ENCODE assay signal across 8 mouse cellular contexts in the genomic region with DNA sequence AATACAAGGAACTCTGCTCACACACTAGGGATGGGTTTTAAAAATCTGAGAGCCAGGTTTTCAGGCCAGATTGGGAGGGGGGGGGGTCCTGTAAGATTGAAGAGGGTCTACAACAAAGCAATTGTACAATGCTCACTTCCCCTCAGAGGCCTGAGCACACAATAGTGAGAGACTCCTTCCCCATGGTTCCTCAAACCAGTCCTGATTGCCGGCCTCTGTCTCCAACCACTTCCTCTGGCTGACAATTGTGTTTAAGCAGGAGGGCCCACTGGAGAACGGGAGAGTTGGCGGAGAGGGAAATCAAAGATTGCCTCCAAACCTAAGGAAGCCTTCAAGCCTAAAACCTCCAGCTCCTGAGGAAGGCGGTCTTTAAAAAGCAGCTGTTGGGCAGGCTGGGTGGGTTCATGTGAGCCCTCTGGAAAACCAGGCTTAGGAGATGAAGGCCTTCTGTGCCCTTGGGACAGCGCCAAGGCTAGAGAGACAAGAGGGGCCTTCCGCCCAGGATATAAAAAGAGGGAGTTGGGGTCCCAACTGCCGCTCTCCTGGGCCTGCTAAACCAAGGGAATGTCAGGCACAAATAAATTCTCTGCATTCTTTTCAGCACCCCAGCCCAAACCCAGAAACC. TPM values are rescaled to one million over a fixed set of nuclear protein-coding genes. Genes with fewer than 3 reads are reported as not detected.
A peak's percentile ranks its signal among the peaks of the same experiment; 100 is the strongest.
DNase-seq lines count a peak whose midpoint lies in the region; ATAC-seq and TF ChIP-seq lines count a peak whose summit lies in the region.

No protein-coding gene starts in this region.

- no peak overlapping the region; the same call in 1 of the 2 replicates for H3K27ac ChIP-seq in spleen, adult 2 months (ENCODE audit: insufficient read depth, low read length)
- H3K27ac ChIP-seq in forebrain, embryonic 11.5 days (ENCODE audit: low read depth, low read length), result 0 out of 2 replicates have a peak overlapping the region, but pooled peaks have one; percentile 46
- peak overlapping the region; percentile 72; the same call in 1 of the 2 replicates for H3K27ac ChIP-seq in intestine, postnatal 0 days (ENCODE audit: low read depth, low read length)
- H3K27ac ChIP-seq in midbrain, postnatal 0 days (ENCODE audit: low read depth, low read length), result peak overlapping the region; percentile 86

- no peaks in the 10 kb centered on the region for H3K27me3 ChIP-seq in spleen, adult 2 months (ENCODE audit: control insufficient read depth, insufficient read depth, low read length)
- H3K27me3 ChIP-seq in forebrain, embryonic 11.5 days (ENCODE audit: control insufficient read depth, insufficient read depth, low read length), result no peaks in the 10 kb centered on the region
- no peaks in the 10 kb centered on the region for H3K27me3 ChIP-seq in intestine, postnatal 0 days (replicated peaks; ENCODE audit: control insufficient read depth, insufficient read depth, low read length)
- H3K27me3 ChIP-seq in midbrain, postnatal 0 days (ENCODE audit: insufficient read depth, low read length), result no peaks in the 10 kb centered on the region

- H3K36me3 ChIP-seq in spleen, adult 2 months (ENCODE audit: control insufficient read depth, insufficient read depth, low read length), result no peaks in the 10 kb centered on the region
- H3K36me3 ChIP-seq in forebrain, embryonic 11.5 days (ENCODE audit: control insufficient read depth, insufficient read depth, low read length), result no peaks in the 10 kb centered on the region
- H3K36me3 ChIP-seq in intestine, postnatal 0 days (ENCODE audit: control insufficient read depth, insufficient read depth), result no peaks in the 10 kb centered on the region
- H3K36me3 ChIP-seq in midbrain, postnatal 0 days (ENCODE audit: insufficient read depth, low read length), result no peaks in the 10 kb centered on the region

- TF ChIP-seq POLR2A in spleen, adult 2 months (IDR thresholded peaks at IDR 0.05; ENCODE audit: low read depth, low read length), result no peak

- DNase-seq in spleen, adult 2 months (ENCODE audit: low read depth in 1 of 2, low spot score in 2 of 2), result no peak
- no peak for DNase-seq in spleen, adult 18-20 months
- no peak for DNase-seq in forebrain, embryonic 11.5 days (ENCODE audit: low spot score)
- DNase-seq in midbrain, postnatal 0 days (ENCODE audit: low spot score), result peak; percentile 51
- no peak for DNase-seq in adrenal gland, adult 8-10 months
- DNase-seq in ovary, postnatal 14 days (ENCODE audit: low spot score), result no peak
- DNase-seq in layer of hippocampus, adult 8-10 months (ENCODE audit: low spot score in 2 of 2), result no peak

- ATAC-seq in forebrain, embryonic 11.5 days (replicated peaks; ENCODE audit: low FRiP score), result 0 out of 2 replicates have a peak, but pooled peaks have one; percentile 4
- ATAC-seq in intestine, postnatal 0 days, result no peak
- no peak for ATAC-seq in midbrain, postnatal 0 days (ENCODE audit: low FRiP score)

- 40% methylated on average over 7 of the region's 7 CpGs for WGBS in spleen, adult 2 months
- WGBS in forebrain, embryonic 11.5 days, result 19% methylated on average over 7 of the region's 7 CpGs
- 40% methylated on average over 7 of the region's 7 CpGs for WGBS in intestine, postnatal 0 days
- 8% methylated on average over 7 of the region's 7 CpGs for WGBS in midbrain, postnatal 0 days

- H3K9me3 ChIP-seq in forebrain, embryonic 11.5 days (ENCODE audit: control insufficient read depth, low read length), result no peaks in the 10 kb centered on the region
- no peaks in the 10 kb centered on the region for H3K9me3 ChIP-seq in intestine, postnatal 0 days (ENCODE audit: control insufficient read depth)
- no peaks in the 10 kb centered on the region for H3K9me3 ChIP-seq in midbrain, postnatal 0 days (ENCODE audit: low read length)

- H3K9ac ChIP-seq in forebrain, embryonic 11.5 days (ENCODE audit: low read length), result peak overlapping the region; percentile 73
- H3K9ac ChIP-seq in intestine, postnatal 0 days (ENCODE audit: low read depth, low read length), result peak overlapping the region; percentile 11; the same call in 1 of the 2 replicates
- H3K9ac ChIP-seq in midbrain, postnatal 0 days (replicated peaks; ENCODE audit: low read length, poor library complexity, severe bottlenecking), result peak overlapping the region; percentile 65

- H3K4me3 ChIP-seq in spleen, adult 2 months (ENCODE audit: extremely low read depth, insufficient read depth, insufficient read length), result peak overlapping the region; percentile 73; the same call in 1 of the 2 replicates
- peak overlapping the region; percentile 80 for H3K4me3 ChIP-seq in forebrain, embryonic 11.5 days (ENCODE audit: low read depth, low read length)
- H3K4me3 ChIP-seq in intestine, postnatal 0 days (ENCODE audit: low read depth, low read length), result peak overlapping the region; percentile 69
- H3K4me3 ChIP-seq in midbrain, postnatal 0 days (ENCODE audit: low read depth, low read length), result peak overlapping the region; percentile 79

- TF ChIP-seq CTCF in spleen, adult 2 months (IDR thresholded peaks at IDR 0.05; ENCODE audit: extremely low read depth, insufficient read depth, insufficient read length, insufficient replicate concordance), result no peak
- no peak for TF ChIP-seq CTCF in intestine, postnatal 0 days (IDR thresholded peaks at IDR 0.05; ENCODE audit: low read depth)
- TF ChIP-seq CTCF in midbrain, postnatal 0 days (IDR thresholded peaks at IDR 0.05), result no peak

- peak overlapping the region; percentile 64 for H3K4me2 ChIP-seq in forebrain, embryonic 11.5 days (ENCODE audit: low read depth, low read length, severe bottlenecking)
- peak overlapping the region; percentile 82 for H3K4me2 ChIP-seq in intestine, postnatal 0 days (replicated peaks; ENCODE audit: low read depth)
- peak overlapping the region; percentile 83 for H3K4me2 ChIP-seq in midbrain, postnatal 0 days (ENCODE audit: low read depth, low read length, poor library complexity, severe bottlenecking)

- peaks cover 4% of the 10 kb centered on the region; the same call in 1 of the 2 replicates for H3K4me1 ChIP-seq in spleen, adult 2 months (ENCODE audit: control insufficient read depth, insufficient read depth, insufficient read length)
- H3K4me1 ChIP-seq in forebrain, embryonic 11.5 days (replicated peaks; ENCODE audit: control insufficient read depth, insufficient read depth, low read length), result peaks cover 2% of the 10 kb centered on the region; the same call in 1 of the 2 replicates
- H3K4me1 ChIP-seq in intestine, postnatal 0 days (replicated peaks; ENCODE audit: control insufficient read depth, insufficient read depth, low read length), result no peaks in the 10 kb centered on the region
- H3K4me1 ChIP-seq in midbrain, postnatal 0 days (ENCODE audit: insufficient read depth, low read length), result peaks cover 12% of the 10 kb centered on the region

RNA-seq across cellular contexts. Expression of a gene that starts 1.1 kb away (rescaled TPM):
- 10.9 and 11.5 TPM in 2 replicates for polyA plus RNA-seq in spleen, adult 2 months (2012; rRNA removed)
- 12.0 and 12.2 TPM in 2 replicates for polyA plus RNA-seq in forebrain, embryonic 11.5 days (2014; fragmentation: Nextera tagmentation; extraction: Ambion mirVana)
- polyA plus RNA-seq in intestine, postnatal 0 days (2015; fragmentation: Nextera tagmentation; extraction: Ambion mirVana), result 1.8 and 2.1 TPM in 2 replicates
- 20.2 and 24.1 TPM in 2 replicates for total RNA-seq in midbrain, postnatal 0 days (2014; rRNA removed)
- polyA plus RNA-seq in midbrain, postnatal 0 days (2015; fragmentation: Nextera tagmentation; extraction: Ambion mirVana), result 11.4 and 12.2 TPM in 2 replicates
- 10 to 100 TPM; 20.2 to 54.8 (median 28.3) TPM for total RNA-seq in adrenal gland, adult 8-10 months (2022)
- total RNA-seq in layer of hippocampus, adult 8-10 months (2022), result 10 to 100 TPM; 15.5 to 24.3 (median 19.8) TPM

RNA-seq across cellular contexts. Expression of a gene that starts 18.1 kb away (rescaled TPM):
- polyA plus RNA-seq in spleen, adult 2 months (2012; rRNA removed), result 5.1 and 7.4 TPM in 2 replicates
- polyA plus RNA-seq in forebrain, embryonic 11.5 days (2014; fragmentation: Nextera tagmentation; extraction: Ambion mirVana), result 20.0 and 21.5 TPM in 2 replicates
- polyA plus RNA-seq in intestine, postnatal 0 days (2015; fragmentation: Nextera tagmentation; extraction: Ambion mirVana), result 12.6 and 13.2 TPM in 2 replicates
- total RNA-seq in midbrain, postnatal 0 days (2014; rRNA removed), result 11.7 and 12.4 TPM in 2 replicates
- 12.6 and 14.6 TPM in 2 replicates for polyA plus RNA-seq in midbrain, postnatal 0 days (2015; fragmentation: Nextera tagmentation; extraction: Ambion mirVana)
- 1 to 10 TPM; 5.2 to 8.1 (median 7.1) TPM for total RNA-seq in adrenal gland, adult 8-10 months (2022)
- 1 to 10 TPM; 4.9 to 6.1 (median 5.3) TPM for total RNA-seq in layer of hippocampus, adult 8-10 months (2022)

Comparison
In these comparisons a context has a peak if more than half of its experiments do, and no peak if none do; other contexts are left out.
1. H3K9ac ChIP-seq: peak in every context shown above with its lines; median percentile 73 in forebrain, embryonic 11.5 days; 65 in midbrain, postnatal 0 days; 11 in intestine, postnatal 0 days.